Mouse (Mus musculus) heart, postnatal 0 days (tissue): ENCODE measurements around the gene Adssl1. TPM values are rescaled to one million over a fixed set of nuclear protein-coding genes. Genes with fewer than 3 reads are reported as not detected.
A peak's percentile ranks its signal among the peaks of the same experiment; 100 is the strongest.

ENCODE experiments used
- ATAC-seq: fragments of 200-750 bp; cut with Nextera tagmentation; 2 replicates; pipeline ENCODE4 v1.8.0; 2017; ENCODE audit warnings: low read depth, moderate number of reproducible peaks, moderate library complexity; ENCODE audit not compliant: insufficient read depth
- DNase-seq: peaks from one replicate; pipeline ENCODE4 v3.0.0-alpha.2; 2016; ENCODE audit warnings: low spot score
- H3K27ac ChIP-seq: fragments of 300-500 bp; sonication (generic); 2 replicates; pipeline ENCODE4 v1.5.1; 2014; ENCODE audit warnings: low read depth, mild to moderate bottlenecking
- H3K27me3 ChIP-seq: fragments of 300-500 bp; sonication (generic); 2 replicates; pipeline ENCODE4 v1.6.1; 2014; ENCODE audit warnings: low read length, mixed read lengths; ENCODE audit not compliant: control insufficient read depth, insufficient read depth
- H3K36me3 ChIP-seq: fragments of 300-500 bp; sonication (generic); replicated peaks from 2 replicates; pipeline ENCODE4 v1.6.1; 2014; ENCODE audit warnings: low read length, mixed read lengths; ENCODE audit not compliant: control insufficient read depth, insufficient read depth
- H3K4me1 ChIP-seq: fragments of 300-500 bp; sonication (generic); 2 replicates; pipeline ENCODE4 v1.6.1; 2014; ENCODE audit warnings: antibody characterized with exemption; ENCODE audit not compliant: control insufficient read depth, insufficient read depth
- H3K4me2 ChIP-seq: fragments of 300-500 bp; sonication (generic); 2 replicates; pipeline ENCODE4 v1.6.1; 2014; ENCODE audit warnings: low read depth, mild to moderate bottlenecking, low read length, moderate library complexity
- H3K4me3 ChIP-seq: fragments of 300-500 bp; sonication (generic); 2 replicates; pipeline ENCODE4 v1.5.1; 2014; ENCODE audit warnings: low read depth, low read length
- H3K9ac ChIP-seq: fragments of 300-500 bp; sonication (generic); replicated peaks from 2 replicates; pipeline ENCODE4 v1.6.1; 2014; ENCODE audit warnings: low read depth, low read length, mixed read lengths
- H3K9me3 ChIP-seq: fragments of 300-500 bp; sonication (generic); replicated peaks from 2 replicates; pipeline ENCODE4 v1.6.1; 2016; ENCODE audit warnings: low read length; ENCODE audit not compliant: control insufficient read depth
- CTCF ChIP-seq: IDR thresholded peaks from 2 replicates; pipeline ENCODE4 v1.5.1; 2016; ENCODE audit warnings: antibody characterized with exemption, control low read depth, low read depth
- EP300 ChIP-seq: IDR thresholded peaks from 2 replicates; pipeline ENCODE4 v1.6.1; 2016; ENCODE audit warnings: antibody characterized with exemption, low read depth
- WGBS: fragments of 180-500 bp; shearing (Covaris S2); extraction: QIAGEN DNeasy Blood & Tissue Kit; methylation state at CpG from one replicate; pipeline ENCODE4 v1.1.7; 2014; 5-methylcytosine and 5-hydroxymethylcytosine counted together
- polyA plus RNA-seq: library from polyadenylated mRNA; unstranded; fragments of >200 nt; fragmentation: Nextera tagmentation; extraction: Ambion mirVana; gene quantifications from 2 replicates; pipeline ENCODE4 v1.2.1, GENCODE M21; 2015
- total RNA-seq: library from RNA; depleted of rRNA; stranded (reverse); fragments of >200 nt; gene quantifications from 2 replicates; pipeline ENCODE4 v1.2.3, GENCODE M21; 2014; ENCODE audit warnings: low replicate concordance

The Adssl1 gene
- total and polyA plus RNA-seq, 2 experiments from 2014 or later = 86.8 to 159 TPM

GRCm38 (mm10) chr12:112660576-112661326 is 40.9 kb downstream of the Adssl1 start:
- DNase-seq (no peak), ATAC-seq (peak; percentile 54)
- H3K36me3 ChIP-seq = peaks cover 80% of the 10 kb centered on the region
- H3K27me3 ChIP-seq = no peaks in the 10 kb centered on the region
- no peak overlapping the region for H3K4me3 ChIP-seq
- no peak for TF ChIP-seq EP300
- peak overlapping the region; percentile 25; the same call in 1 of the 2 replicates for H3K9ac ChIP-seq
- no peaks in the 10 kb centered on the region for H3K9me3 ChIP-seq
- H3K27ac ChIP-seq = peak overlapping the region; percentile 62
- H3K4me1 ChIP-seq = peaks cover 25% of the 10 kb centered on the region
- no peak overlapping the region for H3K4me2 ChIP-seq
- 21% methylated on average over 5 of the region's 5 CpGs for WGBS

GRCm38 (mm10) chr12:112661327-112661605 is 41.4 kb downstream of the Adssl1 start:
- Histone ChIP-seq H3K9ac (peak overlapping the region; percentile 25; the same call in 1 of the 2 replicates), H3K27me3 (no peaks in the 10 kb centered on the region), H3K36me3 (peaks cover 74% of the 10 kb centered on the region), H3K9me3 (no peaks in the 10 kb centered on the region), H3K4me2 (no peak overlapping the region), H3K27ac (peak overlapping the region; percentile 62), H3K4me3 (no peak overlapping the region), H3K4me1 (peaks cover 30% of the 10 kb centered on the region)
- no peak for ATAC-seq
- no peak for DNase-seq
- WGBS = 33% methylated on average over 3 of the region's 3 CpGs
- TF ChIP-seq EP300 (no peak), CTCF (no peak)

GRCm38 (mm10) chr12:112661851-112662250 is 42.0 kb downstream of the Adssl1 start:
- Histone ChIP-seq H3K27ac (no peak overlapping the region), H3K4me1 (peaks cover 35% of the 10 kb centered on the region), H3K36me3 (peaks cover 69% of the 10 kb centered on the region), H3K9ac (no peak overlapping the region), H3K27me3 (no peaks in the 10 kb centered on the region), H3K4me2 (no peak overlapping the region), H3K9me3 (no peaks in the 10 kb centered on the region), H3K4me3 (no peak overlapping the region)
- ATAC-seq = no peak
- TF ChIP-seq CTCF (no peak), EP300 (no peak)
- DNase-seq = no peak
- WGBS = 50% methylated on average over 9 of the region's 9 CpGs

- Histone ChIP-seq H3K4me2 (no peak overlapping the region), H3K9me3 (no peaks in the 10 kb centered on the region), H3K4me1 (peaks cover 47% of the 10 kb centered on the region), H3K27me3 (no peaks in the 10 kb centered on the region), H3K27ac (no peak overlapping the region), H3K9ac (no peak overlapping the region), H3K36me3 (peaks cover 60% of the 10 kb centered on the region), H3K4me3 (no peak overlapping the region)
- no peak for DNase-seq
- 72% methylated on average over 11 of the region's 11 CpGs for WGBS
- no peak for ATAC-seq
- no peak for TF ChIP-seq EP300
- no peak for TF ChIP-seq CTCF
These were observed 43.5 kb downstream of the Adssl1 start for GRCm38 (mm10) chr12:112663303-112663702.

- Histone ChIP-seq H3K9ac (no peak overlapping the region), H3K9me3 (no peaks in the 10 kb centered on the region), H3K4me3 (no peak overlapping the region), H3K36me3 (peaks cover 60% of the 10 kb centered on the region), H3K27me3 (no peaks in the 10 kb centered on the region), H3K4me1 (peaks cover 51% of the 10 kb centered on the region), H3K27ac (no peak overlapping the region), H3K4me2 (no peak overlapping the region)
- DNase-seq (no peak), ATAC-seq (no peak)
- TF ChIP-seq EP300 = no peak
- TF ChIP-seq CTCF = no peak
- WGBS = 78% methylated on average over 12 of the region's 12 CpGs
These were observed 43.9 kb downstream of the Adssl1 start for GRCm38 (mm10) chr12:112663716-112664115.

GRCm38 (mm10) chr12:112664124-112664523 is 44.3 kb downstream of the Adssl1 start:
- ATAC-seq = no peak
- no peaks in the 10 kb centered on the region for H3K27me3 ChIP-seq
- DNase-seq = no peak
- peaks cover 60% of the 10 kb centered on the region for H3K36me3 ChIP-seq
- H3K4me3 ChIP-seq = no peak overlapping the region
- no peak overlapping the region for H3K4me2 ChIP-seq
- no peaks in the 10 kb centered on the region for H3K9me3 ChIP-seq
- 32% methylated on average over 2 of the region's 2 CpGs for WGBS
- peaks cover 55% of the 10 kb centered on the region for H3K4me1 ChIP-seq
- TF ChIP-seq CTCF (no peak), EP300 (no peak)
- no peak overlapping the region for H3K27ac ChIP-seq
- H3K9ac ChIP-seq = no peak overlapping the region
